Mouse (Mus musculus): ENCODE results near the gene U2af1l4.
A peak's percentile ranks its signal among the peaks of the same experiment; 100 is the strongest.

U2af1l4 gene

DNA sequence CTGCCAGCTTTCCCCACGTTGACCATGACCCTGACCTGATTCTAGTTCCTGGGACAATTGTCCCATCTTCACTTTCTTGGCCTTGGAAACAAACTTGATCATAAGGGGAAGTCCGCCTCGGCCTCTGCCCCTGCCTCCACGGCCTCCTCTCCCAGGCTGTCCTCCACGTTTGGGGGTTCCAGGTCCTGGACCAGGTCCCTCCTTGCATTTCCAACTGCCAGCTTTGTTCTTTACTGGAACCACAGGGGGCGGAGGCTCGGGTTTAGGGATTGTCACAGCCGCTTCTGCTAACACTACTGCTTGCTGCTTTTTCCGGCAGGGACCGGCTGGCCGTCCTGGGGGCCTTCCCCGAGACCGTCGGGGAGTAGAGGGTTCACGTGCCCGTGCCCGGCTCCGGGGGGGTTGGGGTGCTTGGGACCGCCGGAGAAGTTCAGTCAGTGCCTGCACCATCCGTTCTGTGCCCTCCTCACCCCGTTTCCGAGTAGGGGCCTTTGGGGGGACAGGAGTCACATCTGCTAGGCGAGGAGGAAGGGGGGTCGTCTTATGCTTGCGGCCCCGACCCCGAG is 23.4 kb downstream of the U2af1l4 start:
- DNase-seq (ENCODE audit: low read depth, low spot score): no peak

DNA sequence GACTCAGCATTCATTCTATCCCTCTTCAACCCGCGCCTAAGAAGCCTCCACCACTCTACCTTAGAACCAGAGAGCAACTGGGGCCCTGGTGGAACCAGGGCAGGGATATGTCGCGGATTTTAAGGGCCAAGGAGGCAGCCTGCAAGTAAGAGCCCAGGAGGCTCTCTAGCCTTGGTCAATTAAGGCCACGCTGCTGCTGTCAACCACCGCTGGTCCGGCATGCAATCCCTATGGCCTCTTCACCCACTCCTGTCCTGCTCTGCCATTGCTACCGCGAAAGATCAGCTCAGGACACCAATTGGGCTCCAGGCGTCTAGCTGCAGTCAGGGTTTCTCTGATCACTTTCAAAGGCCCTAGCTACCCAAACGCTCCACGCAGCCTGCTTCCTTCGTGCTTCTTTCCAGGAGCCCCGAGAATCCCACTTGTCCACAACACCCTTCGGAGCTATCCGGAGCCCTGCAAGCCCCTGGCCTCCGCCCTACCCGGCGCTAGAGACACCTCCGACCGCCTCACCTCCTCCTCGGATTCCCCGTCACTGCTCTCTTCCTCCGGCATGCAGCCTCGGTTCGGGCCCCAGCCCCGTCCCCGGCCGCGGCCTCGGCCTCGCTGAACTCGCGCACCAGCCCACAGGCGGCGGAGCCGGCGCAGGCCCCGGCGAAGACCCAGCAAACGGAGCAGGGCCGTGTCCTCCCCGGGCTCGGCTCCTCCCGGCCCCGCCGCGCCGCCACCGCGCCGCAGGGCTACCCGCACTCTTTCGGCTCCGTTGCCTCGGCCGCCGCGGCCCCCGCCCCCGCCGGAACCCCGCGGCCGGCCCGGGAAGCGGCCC is 25.0 kb downstream of the U2af1l4 start:
- DNase-seq (ENCODE audit: low read depth, low spot score): no peak

DNA sequence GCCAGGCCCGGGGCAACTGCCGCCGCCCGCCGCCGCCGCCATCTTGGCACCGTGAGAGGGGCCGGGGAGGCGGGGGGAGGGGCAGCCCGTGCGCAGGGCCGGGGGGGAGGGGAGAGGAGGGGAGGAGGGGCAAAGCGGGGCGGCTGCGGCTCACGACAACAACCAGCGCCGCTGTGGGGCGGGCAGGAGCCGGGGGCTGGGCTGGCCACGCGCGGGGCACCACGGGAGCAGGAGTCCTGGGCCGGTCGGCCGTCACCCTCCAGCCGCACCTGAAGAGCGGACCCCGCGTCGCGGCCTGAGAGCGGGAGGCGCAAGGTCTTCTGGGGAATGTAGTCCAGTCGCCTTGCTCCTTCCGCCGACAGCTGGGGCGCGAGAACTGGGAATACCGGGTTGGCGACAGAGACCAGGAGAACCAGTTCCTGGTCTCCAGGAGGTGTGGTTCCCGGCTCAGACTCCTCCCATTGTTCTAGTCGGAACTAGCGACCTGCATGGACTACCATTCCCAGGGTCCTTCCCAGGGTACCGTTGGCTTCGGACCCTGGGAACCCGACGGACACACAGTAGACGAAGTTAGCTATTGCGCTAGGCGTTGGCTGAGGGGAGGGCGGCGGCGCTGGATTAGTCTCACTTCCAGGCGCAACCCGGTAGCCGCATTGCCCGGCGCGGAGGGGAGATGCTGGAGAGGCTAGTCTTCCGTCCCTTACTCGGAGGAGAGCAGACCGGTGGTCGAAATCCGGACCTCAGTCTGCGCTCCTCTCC is 25.8 kb downstream of the U2af1l4 start, which contains the start of gene Kmt2b:
Kmt2b (minus strand) TSS at position 51 of the 759 bp plus-strand sequence.
- peak; percentile 92 for DNase-seq (ENCODE audit: low read depth, low spot score)

DNA sequence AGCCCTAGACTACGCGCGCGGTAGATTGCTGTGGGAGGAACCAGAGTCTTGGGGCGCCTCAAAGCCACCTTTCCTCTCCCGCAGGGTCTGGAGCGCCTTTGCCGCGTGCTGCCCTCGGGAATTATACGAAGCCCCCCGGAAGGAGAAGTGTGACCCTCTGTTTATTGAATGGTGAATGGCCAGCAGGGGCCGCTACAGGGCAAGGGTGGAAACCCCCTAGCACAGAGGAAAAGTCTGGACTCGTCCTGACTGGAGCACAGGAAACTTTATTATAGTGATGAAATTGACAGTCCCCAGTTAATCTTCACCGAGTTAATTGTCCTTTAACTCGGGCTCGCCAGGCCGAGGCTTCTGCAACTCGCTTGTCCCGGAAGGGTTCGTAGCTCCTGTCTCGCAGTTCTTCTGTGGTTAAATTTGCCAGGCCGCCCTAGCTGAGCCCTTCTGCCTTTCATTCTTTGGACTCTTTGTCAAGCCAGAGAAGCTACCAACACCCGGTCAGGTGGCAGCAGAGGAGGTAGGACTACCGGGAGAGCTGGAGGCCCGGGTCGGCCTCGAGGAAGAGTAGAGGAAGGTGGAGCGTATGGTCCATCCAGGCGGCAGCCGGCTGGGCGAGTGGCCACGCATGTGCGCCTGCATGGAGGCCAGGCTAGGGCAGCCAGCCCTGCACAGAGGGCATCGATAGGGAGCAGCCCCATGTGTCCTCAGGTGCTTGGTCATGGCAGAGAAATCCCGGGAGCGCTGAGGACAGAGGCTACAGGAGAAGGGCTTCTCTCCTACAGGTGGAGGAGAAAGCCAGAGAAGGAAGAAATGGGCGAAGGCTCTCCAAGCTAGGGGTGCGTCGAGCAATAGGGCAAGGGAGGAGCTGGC is 26.6 kb downstream of the U2af1l4 start:
- DNase-seq (ENCODE audit: low read depth, low spot score): peak; percentile 80

DNA sequence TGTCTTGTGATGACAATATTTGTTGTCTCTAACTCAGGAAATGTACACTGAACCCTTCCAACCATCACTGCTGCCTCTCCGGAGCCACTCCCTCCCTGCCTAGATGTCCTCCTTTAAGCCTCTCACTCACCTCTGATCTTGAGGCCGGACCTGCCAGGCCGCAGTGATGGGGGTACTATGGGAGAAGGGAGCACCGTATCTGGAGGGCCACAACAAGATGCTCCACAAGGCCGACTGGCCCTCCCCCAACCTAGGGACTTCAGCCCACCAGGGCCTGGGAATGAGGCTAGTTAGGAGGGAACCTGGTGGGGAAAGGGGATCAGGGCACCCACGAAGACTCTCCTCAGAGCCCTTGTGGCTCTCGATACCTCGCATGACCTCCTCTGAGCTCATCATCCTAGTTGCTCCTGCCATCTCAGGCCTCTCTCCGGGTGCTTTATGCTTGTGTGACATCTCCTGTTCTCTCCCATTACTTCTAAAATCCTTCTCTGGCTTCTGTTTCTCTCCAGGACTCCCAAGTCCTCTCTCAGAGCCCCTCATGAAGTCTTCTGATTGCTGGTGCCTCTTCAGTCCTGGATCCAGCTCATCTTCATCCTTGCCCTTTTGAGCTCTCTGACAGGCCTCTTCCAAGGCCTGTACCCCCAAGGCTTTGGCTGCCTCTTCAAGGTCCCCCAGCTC is 28.0 kb downstream of the U2af1l4 start:
- DNase-seq (ENCODE audit: low read depth, low spot score): no peak

DNA sequence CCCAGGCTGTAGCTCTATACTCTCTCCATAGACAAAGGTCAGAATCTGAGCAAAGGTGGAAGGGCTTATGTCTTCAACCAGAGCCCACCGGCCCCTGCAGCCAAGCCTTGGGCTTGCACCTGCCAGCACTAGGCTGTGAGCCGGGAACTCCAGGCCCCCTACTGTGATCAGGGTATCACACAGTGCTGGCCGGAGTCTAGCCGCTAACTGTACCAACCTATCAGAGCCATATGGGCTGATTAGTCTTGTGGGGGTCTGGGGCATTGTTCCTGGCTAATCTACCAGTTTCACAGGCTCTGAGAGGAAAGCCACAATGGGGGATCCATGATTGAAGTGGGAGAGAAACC is 28.5 kb downstream of the U2af1l4 start:
- DNase-seq (ENCODE audit: low read depth, low spot score): no peak

DNA sequence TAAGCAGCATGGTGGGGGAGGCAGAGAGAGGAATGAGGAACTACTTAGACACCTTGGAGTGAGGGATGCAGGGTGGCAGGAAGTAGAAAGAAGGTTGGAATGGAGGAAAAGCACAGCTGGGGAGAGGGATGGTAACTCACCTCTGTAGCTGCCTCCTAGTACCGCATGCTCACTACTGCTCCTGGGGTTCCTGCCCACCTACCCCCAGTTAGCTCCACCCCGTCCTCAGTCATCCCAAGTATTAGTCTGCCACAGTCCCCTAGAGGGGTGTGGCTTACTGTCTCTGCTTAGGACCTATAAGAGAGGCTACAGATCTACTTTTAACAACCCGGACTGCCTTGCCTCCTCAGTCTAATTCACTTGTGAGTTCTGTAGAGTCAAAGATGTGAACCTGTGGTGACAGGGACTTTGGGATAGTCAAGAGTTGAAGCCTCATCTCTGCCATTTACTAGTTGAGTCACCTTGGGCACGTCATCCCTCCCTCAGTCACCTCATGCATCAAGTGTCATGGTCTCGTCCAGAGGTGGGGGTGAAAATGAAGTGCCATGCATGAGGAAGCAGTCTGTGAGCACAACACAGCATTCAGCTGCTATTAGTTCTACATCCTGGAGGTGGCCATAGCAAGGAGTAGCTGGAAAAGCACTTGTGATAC is 29.8 kb downstream of the U2af1l4 start:
- no peak for DNase-seq (ENCODE audit: low read depth, low spot score)

DNA sequence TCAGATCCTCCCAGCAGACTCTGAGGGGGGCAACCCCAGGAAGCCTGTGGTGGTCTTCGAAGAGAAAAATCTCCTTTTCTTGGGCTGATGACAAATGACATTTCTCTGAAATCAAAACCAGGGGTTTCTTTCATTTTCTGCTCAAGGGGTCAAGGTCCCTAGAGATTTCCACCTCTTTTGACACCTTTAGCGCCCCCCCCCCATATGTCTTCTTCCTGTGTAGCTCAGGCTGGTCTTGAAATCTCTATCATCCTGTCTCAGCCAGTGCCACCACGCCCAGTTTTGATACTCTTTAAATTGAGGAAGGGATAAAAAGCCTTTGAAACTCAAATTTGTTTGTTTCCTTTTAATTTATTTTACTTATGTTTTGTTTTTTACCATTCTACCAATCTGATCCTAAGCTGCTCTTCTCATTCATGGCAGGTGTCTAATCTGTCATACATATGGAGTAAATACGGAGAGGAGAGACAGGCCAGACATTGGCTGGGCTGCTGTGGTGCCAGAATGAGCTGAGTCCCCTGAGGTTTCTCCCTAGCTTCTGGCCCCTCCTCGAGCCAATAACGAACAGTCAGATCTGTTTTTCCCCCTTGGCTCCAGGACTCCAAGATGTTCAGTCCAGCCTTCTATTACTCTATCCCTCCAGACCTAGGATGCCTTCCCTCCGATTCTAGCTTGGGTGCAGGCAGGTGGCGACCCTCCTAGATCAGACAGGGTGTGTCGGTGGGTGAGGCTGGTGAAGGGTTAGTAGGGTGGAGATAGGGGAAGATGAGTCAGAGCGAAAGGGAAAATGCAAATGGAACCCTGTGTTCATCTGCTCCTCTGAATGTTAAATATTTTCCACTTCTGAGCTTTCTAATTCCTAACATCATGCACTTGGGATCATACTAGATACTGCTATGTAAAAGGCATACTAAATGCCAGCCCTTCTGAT is 30.7 kb downstream of the U2af1l4 start:
- no peak for DNase-seq (ENCODE audit: low read depth, low spot score)

DNA sequence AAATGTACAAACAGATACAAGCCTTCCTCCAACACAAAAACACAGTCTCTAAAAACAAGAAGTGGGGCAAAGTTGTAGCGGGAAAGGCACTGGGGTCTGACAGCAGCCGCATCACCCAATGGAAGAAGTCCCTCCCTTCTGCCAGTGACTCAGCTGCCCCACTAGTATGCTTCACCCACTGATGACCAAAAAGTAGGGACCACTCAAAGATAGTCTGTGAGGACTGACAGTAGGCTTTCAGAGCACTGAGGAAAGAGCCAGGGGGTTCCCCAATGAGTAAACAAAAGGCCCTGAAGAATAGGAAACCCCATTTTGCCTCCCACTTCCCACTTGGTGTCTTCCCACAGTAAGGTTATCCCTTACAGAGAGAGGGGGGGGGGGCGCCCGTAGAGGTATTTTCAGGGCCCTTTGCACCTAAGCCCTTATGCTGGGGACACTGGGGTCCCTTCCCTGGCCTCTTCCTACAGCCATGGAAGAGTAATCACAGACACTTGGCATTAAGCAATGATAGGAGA is 31.5 kb downstream of the U2af1l4 start:
- DNase-seq (ENCODE audit: low read depth, low spot score): no peak

DNA sequence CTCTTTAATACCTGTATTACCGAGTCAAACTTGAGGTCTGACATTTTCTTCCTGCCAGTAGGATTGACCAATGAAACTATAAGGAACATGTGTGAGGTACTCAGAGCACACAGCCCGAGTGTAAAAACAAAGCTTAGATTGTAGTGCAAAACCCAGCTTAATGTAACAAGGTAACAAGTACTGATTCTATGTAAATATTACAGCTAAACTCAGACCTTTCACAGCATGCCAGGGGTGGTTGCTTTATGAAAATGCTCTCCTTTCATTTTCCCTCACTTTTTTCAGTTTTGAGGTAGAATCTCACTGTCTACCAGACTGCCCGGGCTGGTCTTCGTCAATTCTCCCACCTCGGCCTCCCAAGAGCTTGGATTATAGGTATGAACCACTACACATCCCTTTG is 33.0 kb downstream of the U2af1l4 start:
- no peak for DNase-seq (ENCODE audit: low read depth, low spot score)

DNA sequence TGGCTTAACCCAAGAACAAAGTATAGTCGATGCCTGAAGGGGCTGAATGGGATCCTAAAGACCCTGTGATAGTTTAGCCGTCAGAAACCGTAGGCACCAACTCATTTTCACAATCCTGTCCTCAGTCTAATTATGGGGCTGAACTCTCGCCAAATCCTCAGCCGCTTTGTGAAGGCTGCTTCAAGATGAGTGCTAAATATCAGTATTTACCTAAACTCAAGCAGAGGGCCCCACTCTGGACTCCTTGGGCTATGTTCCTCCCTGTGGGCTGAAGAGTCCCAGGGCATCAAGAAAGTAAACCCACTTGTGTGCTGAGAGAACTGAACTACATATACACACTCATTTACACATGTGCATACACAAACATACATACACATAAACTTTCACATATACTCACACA is 33.7 kb downstream of the U2af1l4 start:
- no peak for DNase-seq (ENCODE audit: low read depth, low spot score)

DNA sequence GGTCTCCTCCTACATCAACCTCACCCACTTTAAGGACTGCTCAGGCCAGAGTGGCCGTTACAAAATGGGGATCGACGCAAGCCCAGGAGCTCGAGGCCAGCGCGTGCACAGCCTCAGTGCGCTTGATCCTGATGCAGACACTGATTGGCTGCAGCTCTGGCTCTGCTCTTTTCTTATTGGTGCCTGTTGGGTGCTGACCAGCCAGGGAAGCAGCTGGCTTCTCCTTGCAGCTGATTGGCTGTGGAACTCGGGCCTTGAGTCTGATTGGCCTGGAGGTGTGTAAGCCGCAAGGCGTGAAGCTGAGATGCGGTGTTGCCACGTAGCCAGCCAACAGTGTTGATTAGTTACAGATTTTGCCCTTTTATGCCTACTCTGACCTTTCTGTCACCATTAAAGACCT is 35.7 kb downstream of the U2af1l4 start, which contains the start of gene Zbtb32:
Zbtb32 (minus strand) TSS at position 124 of the 400 bp plus-strand sequence.
- DNase-seq (ENCODE audit: low read depth, low spot score): no peak

DNA sequence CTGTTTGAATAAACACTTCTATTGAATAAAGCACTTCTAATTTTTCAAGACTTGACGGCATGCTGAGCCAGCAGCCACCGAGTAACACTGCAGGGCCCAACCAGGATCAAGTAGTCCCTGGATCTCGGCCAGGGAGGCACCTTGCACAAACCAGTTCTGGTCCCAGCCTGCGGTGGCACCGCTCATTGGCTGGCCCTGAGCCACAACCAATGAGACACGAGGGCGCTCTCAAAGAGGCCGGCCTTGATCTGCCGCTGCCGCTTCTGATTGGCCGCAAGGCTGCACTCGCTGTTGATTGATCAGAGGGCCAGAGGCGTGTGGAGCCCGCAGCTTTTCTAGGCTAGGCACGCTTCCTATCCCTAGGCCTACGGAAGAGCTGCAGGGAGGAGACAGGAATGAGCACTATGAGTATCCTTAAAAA is 36.8 kb downstream of the U2af1l4 start:
- DNase-seq (ENCODE audit: low read depth, low spot score): peak; percentile 74

DNA sequence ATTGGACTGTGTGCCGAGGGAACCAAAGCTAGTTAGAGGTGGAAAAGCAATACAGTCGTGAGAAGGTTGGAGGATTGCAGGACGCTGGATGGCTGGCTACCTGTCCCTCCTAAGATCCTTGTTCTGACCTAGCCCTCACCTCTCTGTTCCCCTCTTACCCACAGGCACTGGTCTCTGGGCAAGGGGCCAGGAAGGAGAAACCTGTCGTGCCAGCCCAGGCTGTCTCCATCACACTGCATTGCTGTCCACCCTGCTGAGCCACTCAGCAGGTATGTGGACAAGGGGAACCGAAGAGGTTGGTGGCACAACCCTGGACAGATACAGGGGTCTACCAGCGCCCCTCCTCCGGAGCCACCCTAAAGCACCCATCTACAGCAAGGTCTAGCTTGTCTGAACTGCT is 37.5 kb downstream of the U2af1l4 start:
- DNase-seq (ENCODE audit: low read depth, low spot score): no peak

DNA sequence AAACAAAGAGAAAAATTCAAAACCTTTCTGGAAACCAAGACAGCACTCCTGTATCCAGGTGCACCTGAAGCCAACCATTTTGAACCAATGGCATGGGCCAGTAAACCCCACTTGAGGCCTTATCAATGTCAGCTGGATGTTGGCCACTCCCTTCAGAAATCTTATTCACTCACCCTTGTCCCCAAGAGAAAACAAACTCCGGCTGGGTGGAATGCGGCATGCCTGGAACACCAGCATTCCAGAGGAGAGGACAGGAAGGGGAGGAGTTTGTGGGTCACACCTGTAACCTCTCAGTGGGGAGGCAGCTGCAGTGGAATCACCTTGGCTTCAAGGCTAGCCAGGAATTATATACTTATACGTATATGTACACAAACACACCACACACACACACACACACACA is 39.5 kb downstream of the U2af1l4 start:
- no peak for DNase-seq (ENCODE audit: low read depth, low spot score)

DNA sequence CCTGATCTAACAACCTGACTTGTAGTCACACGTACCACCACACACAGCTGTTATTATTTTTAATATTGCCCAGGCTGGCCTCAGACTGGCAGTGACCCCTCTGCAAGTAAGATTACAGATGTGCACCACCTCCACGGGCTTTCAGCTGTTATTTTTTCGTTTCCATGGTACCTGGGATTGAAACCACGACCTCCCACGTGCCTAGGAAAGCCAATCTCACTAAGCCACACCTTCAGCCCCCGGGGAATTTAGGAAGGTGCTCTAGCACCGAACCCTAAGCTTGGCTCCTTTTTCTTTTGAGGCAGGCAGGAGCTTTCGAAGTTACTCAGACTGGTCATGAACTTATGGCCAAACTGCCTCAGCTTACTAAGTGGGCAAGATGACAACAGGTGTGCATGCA is 41.3 kb downstream of the U2af1l4 start:
- DNase-seq (ENCODE audit: low read depth, low spot score): no peak

DNA sequence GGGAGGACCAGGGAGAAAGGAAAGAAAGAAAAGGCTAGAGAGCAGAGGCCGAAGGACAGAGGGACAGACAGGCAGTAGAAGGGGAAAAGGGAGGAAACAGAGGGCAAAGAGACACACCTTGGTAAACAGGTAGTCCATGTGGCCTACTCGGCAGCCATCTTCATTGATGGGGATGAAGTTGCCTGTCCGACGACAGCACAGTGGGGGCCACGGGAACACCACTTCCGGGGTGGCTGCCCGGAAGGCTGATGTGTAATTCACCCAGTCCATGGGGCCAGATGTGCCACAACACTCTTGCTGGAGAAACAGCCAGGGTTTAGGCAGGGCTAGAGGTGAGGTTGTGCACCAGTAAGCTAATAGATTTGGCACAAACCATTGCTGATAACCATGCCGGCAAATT is 41.8 kb downstream of the U2af1l4 start:
- DNase-seq (ENCODE audit: low read depth, low spot score): no peak

DNA sequence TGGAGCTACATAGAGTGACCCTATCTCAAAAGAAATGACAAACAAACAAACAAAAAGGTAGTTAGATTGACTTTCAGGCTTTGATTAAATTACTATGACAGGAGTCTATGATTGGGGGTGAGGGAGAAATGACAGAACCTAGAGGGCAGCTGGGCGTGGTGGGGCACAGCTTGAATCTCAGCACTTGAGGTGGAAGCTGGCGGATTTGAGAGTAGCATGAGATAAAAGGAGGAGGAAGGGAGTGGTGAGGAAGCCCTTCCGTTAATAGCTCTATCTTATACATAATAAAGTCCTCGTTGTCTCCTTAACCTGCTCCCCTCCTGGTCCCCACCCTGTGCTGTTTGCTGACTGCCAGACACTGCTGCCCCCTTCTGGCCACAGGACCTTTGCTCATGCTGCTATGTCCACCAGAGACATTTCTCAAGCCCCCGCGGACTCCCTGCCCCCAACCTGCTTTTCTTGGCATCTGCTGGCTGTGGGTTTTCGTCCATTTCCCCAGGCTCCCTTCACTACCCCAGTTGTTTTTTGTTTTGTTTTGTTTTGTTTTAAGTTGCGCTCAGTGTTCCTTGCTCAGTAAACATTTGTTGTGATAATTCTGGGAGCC is 44.7 kb downstream of the U2af1l4 start:
- DNase-seq (ENCODE audit: low read depth, low spot score): no peak

DNA sequence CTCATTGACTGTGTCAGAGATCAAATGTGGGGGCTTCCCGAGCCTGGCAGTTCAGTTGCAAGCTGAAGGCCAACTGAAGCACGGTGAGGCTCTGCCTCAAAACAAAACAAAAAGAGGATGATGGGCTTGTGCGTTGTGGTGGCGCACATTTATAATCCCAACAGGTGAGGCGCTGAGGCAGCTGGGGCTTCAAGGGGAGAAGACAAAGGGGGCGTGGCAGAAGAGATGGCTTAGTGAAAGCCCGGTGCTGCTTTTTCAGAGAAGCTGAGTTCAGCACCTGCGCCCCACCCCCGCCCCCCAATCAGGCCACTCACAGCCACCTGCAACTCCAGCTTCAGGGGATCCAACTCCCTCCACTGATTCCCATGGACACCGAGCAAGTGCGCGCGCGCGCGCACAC is 45.4 kb downstream of the U2af1l4 start:
- no peak for DNase-seq (ENCODE audit: low read depth, low spot score)
